In the genomic region with DNA sequence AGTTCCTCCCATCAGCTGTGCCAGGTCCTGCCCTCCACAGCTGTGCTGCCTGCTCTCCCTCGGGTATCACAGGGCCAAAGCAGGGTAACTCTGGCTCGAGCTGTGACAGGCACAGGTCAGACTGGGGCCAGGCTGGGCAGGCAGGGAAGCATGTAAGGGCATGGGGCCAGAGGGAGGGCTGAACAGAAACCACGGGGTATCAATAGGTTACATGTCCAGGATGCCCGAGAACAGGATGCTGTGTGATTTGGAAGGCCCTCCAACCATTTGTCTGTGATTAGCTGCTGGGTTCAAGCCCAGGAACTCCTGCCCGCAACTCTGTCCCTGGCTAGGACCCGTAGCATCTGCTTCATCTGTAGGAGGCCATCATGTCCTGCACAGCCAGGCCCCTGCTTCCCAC, we compare ENCODE assay signal across 13 mouse cellular contexts.
A peak's percentile ranks its signal among the peaks of the same experiment; 100 is the strongest.
DNase-seq lines count a peak whose midpoint lies in the region.
"Had no signal": no experiment of that assay in that cellular context is flagged by ENCODE, and none has a peak within 500 bp of the region (broad histone marks: within the 10 kb centered on the region; RNA-seq: fewer than 3 reads in every experiment).

No protein-coding gene starts in this region.

- intact Hi-C loops in heart, postnatal 25 days (cut with DNase I), result no loop called here
- intact Hi-C loops in left cerebral cortex, postnatal 4 days (cut with DNase I), result no loop called here

- DNase-seq in adrenal gland, postnatal 10 days, result peak; percentile 2
- DNase-seq in adrenal gland, adult (ENCODE audit: inconsistent age in 2 of 2, low spot score in 1 of 2), result no peak
- DNase-seq in heart, adult 11 months, result peak; percentile 88
- no peak for DNase-seq in heart, postnatal 25 days (ENCODE audit: low spot score)
- peak; percentile 66 for DNase-seq in left cerebral cortex, postnatal 4 days
- DNase-seq in left cerebral cortex, adult 11 months (ENCODE audit: low spot score), result no peak
- DNase-seq in retina, embryonic 14.5 days (ENCODE audit: low spot score), result peak; percentile 40
- DNase-seq in retina, postnatal 1 day, result no peak
- DNase-seq: adrenal gland, postnatal 25 days; cerebellum, adult 18-20 months; cerebellum, postnatal 36 days; gastrocnemius, postnatal 25 days; heart, postnatal 4 days had no signal

Comparison
In these comparisons a context has a peak if more than half of its experiments do, and no peak if none do; other contexts are left out.
1. DNase-seq: peak in adrenal gland, postnatal 10 days (single experiment), heart, adult 11 months (single experiment), left cerebral cortex, postnatal 4 days (single experiment) and retina, embryonic 14.5 days (single experiment); none in adrenal gland, adult (0 of 2), heart, postnatal 25 days (single experiment), left cerebral cortex, adult 11 months (single experiment) and retina, postnatal 1 day (single experiment).